Mouse (Mus musculus) forebrain, embryonic 15.5 days (tissue): Measurements from ENCODE around the gene Olfr201. TPM values are rescaled to one million over a fixed set of nuclear protein-coding genes. Genes with fewer than 3 reads are reported as not detected.
"Not testable (repeated sequence)": the region's sequence is repeated elsewhere in the genome, so short reads cannot be mapped to it uniquely, and the experiment has no call there.

Experiments
- ATAC-seq: fragments of 200-750 bp; cut with Nextera tagmentation; replicated peaks from 2 replicates; pipeline ENCODE4 v1.8.0; 2017; ENCODE audit warnings: mild to moderate bottlenecking, moderate TSS enrichment, moderate library complexity
- H3K27ac ChIP-seq: fragments of 300-500 bp; sonication (generic); replicated peaks from 2 replicates; pipeline ENCODE4 v1.5.1; 2015; ENCODE audit warnings: mild to moderate bottlenecking, inconsistent platforms
- H3K27me3 ChIP-seq: fragments of 300-500 bp; sonication (generic); 2 replicates; pipeline ENCODE4 v1.6.1; 2015; ENCODE audit warnings: inconsistent platforms
- H3K36me3 ChIP-seq: fragments of 300-500 bp; sonication (generic); 2 replicates; pipeline ENCODE4 v1.6.1; 2015; ENCODE audit warnings: mild to moderate bottlenecking, inconsistent platforms
- H3K4me1 ChIP-seq: fragments of 300-500 bp; sonication (generic); 2 replicates; pipeline ENCODE4 v1.6.1; 2015; ENCODE audit warnings: inconsistent platforms
- H3K4me2 ChIP-seq: fragments of 300-500 bp; sonication (generic); replicated peaks from 2 replicates; pipeline ENCODE4 v1.6.1; 2015; ENCODE audit warnings: mild to moderate bottlenecking, inconsistent platforms
- H3K4me3 ChIP-seq: fragments of 300-500 bp; sonication (generic); 2 replicates; pipeline ENCODE4 v1.5.1; 2015; ENCODE audit warnings: mild to moderate bottlenecking, inconsistent platforms
- H3K9ac ChIP-seq: fragments of 300-500 bp; sonication (generic); replicated peaks from 2 replicates; pipeline ENCODE4 v1.6.1; 2015; ENCODE audit warnings: mild to moderate bottlenecking, inconsistent platforms
- H3K9me3 ChIP-seq: fragments of 300-500 bp; sonication (generic); 2 replicates; pipeline ENCODE4 v1.6.1; 2016; ENCODE audit warnings: inconsistent platforms
- WGBS: fragments of 180-500 bp; shearing (Covaris S2); methylation state at CpG from one replicate; pipeline ENCODE4 v1.1.7; 2015; ENCODE audit warnings: mixed read lengths; 5-methylcytosine and 5-hydroxymethylcytosine counted together
- polyA plus RNA-seq: library from polyadenylated mRNA; unstranded; fragments of >200 nt; fragmentation: Nextera tagmentation; extraction: Ambion mirVana; gene quantifications from 2 replicates; pipeline ENCODE4 v1.2.1, GENCODE M21; 2015

Gene Olfr201
- not detected in 2 replicates for polyA plus RNA-seq

- not testable (repeated sequence) for H3K9me3 ChIP-seq, H3K4me3 ChIP-seq, H3K27ac ChIP-seq, H3K9ac ChIP-seq, H3K36me3 ChIP-seq, H3K27me3 ChIP-seq, ATAC-seq, H3K4me1 ChIP-seq, H3K4me2 ChIP-seq
- WGBS = 91% methylated on average over 4 of the region's 4 CpGs
Observed at GRCm38 (mm10) chr16:59272532-59272931, at the start of gene Olfr201. TSS of gene Olfr201 (minus strand) at chr16:59272632.

DNA sequence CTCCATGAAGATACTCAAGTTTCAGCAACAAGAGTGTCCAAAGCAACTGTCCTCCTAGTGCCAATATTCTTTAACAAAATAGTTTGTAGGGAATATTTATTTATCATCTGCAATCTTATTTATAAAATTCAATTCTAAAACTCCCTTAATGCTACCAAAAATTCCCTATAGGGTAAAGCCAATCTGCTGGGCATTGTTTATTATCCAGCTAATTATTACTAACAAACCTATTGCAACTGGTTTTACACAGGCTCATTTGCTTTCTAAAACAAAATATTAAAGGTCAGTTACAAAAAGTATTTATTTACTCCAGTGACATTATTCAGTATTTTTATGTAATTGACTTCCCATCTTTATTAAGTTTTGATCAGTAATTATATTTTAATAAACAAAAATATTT is 45.7 kb upstream of the Olfr201 start, which contains the start of gene Olfr204:
Gene Olfr204, minus strand, starts transcription at position 101 of the 400 bp plus-strand sequence.
- Histone ChIP-seq H3K4me3 (no peak within 1 kb of the TSS), H3K27me3 (no peaks in the 10 kb centered on the region), H3K27ac (no peak within 1 kb of the TSS), H3K9ac (no peak within 1 kb of the TSS), H3K9me3 (no peaks in the 10 kb centered on the region), H3K36me3 (no peaks in the 10 kb centered on the region), H3K4me1 (no peaks in the 10 kb centered on the region), H3K4me2 (no peak within 1 kb of the TSS)
- ATAC-seq = no peak

DNA sequence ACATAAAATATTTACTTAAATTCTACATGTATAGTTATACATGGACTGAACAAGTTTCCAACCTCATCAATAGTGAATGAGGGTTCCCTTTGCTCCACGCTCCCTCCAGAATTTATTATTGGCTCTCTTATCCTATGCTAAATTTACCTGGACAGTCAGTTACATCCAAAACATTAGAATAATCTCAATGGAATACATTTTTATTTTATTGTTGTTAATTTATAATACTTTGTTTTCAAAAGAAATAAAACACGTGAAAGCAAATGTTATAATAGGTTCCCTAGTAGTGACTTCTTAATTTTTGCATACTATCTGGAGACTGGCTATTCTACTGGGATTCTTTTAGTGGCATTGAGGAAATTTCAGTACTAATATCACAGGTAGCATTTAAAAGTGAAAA is 26.1 kb upstream of the Olfr201 start, which contains the start of gene Olfr203:
Gene Olfr203, plus strand, starts transcription at position 301 of the 400 bp plus-strand sequence.
- Histone ChIP-seq H3K4me2 (no peak within 1 kb of the TSS), H3K9ac (no peak within 1 kb of the TSS), H3K4me1 (no peaks in the 10 kb centered on the region), H3K9me3 (no peaks in the 10 kb centered on the region), H3K27ac (no peak within 1 kb of the TSS), H3K27me3 (no peaks in the 10 kb centered on the region), H3K36me3 (no peaks in the 10 kb centered on the region), H3K4me3 (no peak within 1 kb of the TSS)
- WGBS = 89% methylated on average over 2 of the region's 2 CpGs
- ATAC-seq = no peak

DNA sequence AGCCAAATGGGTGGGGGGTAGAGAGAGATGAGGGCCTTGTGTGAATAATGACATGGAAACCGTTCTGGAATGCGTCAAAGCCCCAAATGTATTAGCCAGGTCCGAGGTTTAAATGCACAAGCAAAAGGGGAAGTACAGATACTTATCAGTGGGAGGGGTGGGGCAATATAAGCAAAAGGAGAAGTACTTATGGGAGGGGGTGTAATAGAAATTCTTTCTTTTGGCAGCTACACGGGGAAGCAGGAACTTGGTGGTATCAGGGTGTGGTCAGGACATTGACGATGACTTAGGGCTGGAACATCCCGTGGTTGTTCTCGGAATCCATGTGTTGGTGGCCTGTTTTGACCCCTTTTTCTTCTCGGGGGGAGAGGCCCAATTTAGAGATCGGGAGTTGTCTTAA is 15.1 kb upstream of the Olfr201 start:
- WGBS = 87% methylated on average over 9 of the region's 9 CpGs
- not testable (repeated sequence) for ATAC-seq

GRCm38 (mm10) chr16:59286693-59287092 is 14.3 kb upstream of the Olfr201 start, which contains the start of gene Olfr202:
TSS of gene Olfr202 (minus strand) at chr16:59286793.
- Histone ChIP-seq H3K9ac (no peak within 1 kb of the TSS), H3K4me2 (no peak within 1 kb of the TSS), H3K27me3 (no peaks in the 10 kb centered on the region), H3K4me1 (no peaks in the 10 kb centered on the region), H3K36me3 (no peaks in the 10 kb centered on the region), H3K4me3 (no peak within 1 kb of the TSS), H3K9me3 (no peaks in the 10 kb centered on the region), H3K27ac (no peak within 1 kb of the TSS)
- WGBS = 88% methylated on average over 1 of the region's 1 CpGs
- ATAC-seq = no peak

More for the DNA sequence above, 15.1 kb upstream of the Olfr201 start:
- H3K36me3 ChIP-seq, H3K4me2 ChIP-seq, H3K4me3 ChIP-seq, H3K4me1 ChIP-seq, H3K9ac ChIP-seq, H3K27ac ChIP-seq, H3K9me3 ChIP-seq, H3K27me3 ChIP-seq: not testable (repeated sequence)

- no peak overlapping the region for H3K27ac ChIP-seq
- ATAC-seq = no peak
- no peak overlapping the region for H3K4me3 ChIP-seq
- 73% methylated on average over 1 of the region's 1 CpGs for WGBS
- H3K9me3 ChIP-seq = no peaks in the 10 kb centered on the region
- H3K36me3 ChIP-seq = no peaks in the 10 kb centered on the region
- no peaks in the 10 kb centered on the region for H3K4me1 ChIP-seq
- H3K9ac ChIP-seq = no peak overlapping the region
- H3K4me2 ChIP-seq = no peak overlapping the region
- H3K27me3 ChIP-seq = no peaks in the 10 kb centered on the region
Observed at GRCm38 (mm10) chr16:59283476-59283875, 11.0 kb upstream of the Olfr201 start.

DNA sequence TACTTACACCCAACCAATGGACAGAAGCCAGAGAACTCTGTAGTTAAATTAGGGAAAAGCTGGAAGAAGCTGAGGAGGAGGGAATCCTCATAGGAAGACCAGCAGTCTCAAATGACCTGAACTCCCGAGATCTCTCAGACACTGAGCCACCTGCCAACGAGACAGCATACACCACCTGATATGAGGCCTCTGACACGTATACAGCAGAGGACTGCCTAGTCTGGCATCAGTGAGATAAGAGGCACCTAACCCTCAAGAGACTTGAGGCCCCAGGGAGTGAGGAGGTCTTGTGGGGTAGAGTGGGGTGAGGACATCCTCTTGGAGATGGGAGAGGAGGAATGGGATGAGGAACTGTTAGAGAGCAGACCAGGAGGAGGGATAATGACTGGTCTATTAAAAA is 8.1 kb upstream of the Olfr201 start:
- Histone ChIP-seq H3K4me3 (no peak overlapping the region), H3K9ac (no peak overlapping the region), H3K36me3 (no peaks in the 10 kb centered on the region), H3K4me2 (no peak overlapping the region), H3K9me3 (no peaks in the 10 kb centered on the region), H3K4me1 (no peaks in the 10 kb centered on the region), H3K27ac (no peak overlapping the region), H3K27me3 (no peaks in the 10 kb centered on the region)
- 73% methylated on average over 3 of the region's 3 CpGs for WGBS
- ATAC-seq = no peak

GRCm38 (mm10) chr16:59269097-59269496 is 3.3 kb downstream of the Olfr201 start:
- not testable (repeated sequence) for H3K4me1 ChIP-seq, H3K27ac ChIP-seq, H3K36me3 ChIP-seq, H3K27me3 ChIP-seq, H3K4me2 ChIP-seq, H3K4me3 ChIP-seq, H3K9ac ChIP-seq, ATAC-seq, H3K9me3 ChIP-seq
- WGBS = 80% methylated on average over 4 of the region's 4 CpGs

DNA sequence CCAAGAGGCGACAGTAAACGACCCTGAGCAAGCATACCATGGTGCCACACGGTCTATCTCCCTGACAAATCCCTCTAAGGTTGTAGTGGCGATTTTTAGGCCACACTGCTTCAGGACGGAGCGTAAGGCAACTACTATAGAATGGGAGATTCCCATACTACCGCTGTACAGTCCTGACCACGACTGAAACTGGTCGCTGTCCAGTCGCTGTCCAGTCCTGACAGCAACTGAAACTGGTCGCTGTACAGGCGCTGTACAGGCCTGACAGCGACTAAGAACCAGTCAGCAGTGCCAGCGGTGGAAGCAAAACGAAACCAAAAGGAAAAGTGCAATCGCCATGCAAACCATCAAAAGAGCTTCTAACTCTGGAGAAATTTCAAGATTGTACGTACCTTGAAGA is 22.7 kb downstream of the Olfr201 start:
- Histone ChIP-seq H3K4me2 (no peak overlapping the region), H3K4me3 (no peak overlapping the region), H3K9me3 (no peaks in the 10 kb centered on the region), H3K36me3 (no peaks in the 10 kb centered on the region), H3K4me1 (no peaks in the 10 kb centered on the region), H3K27ac (no peak overlapping the region), H3K27me3 (no peaks in the 10 kb centered on the region), H3K9ac (no peak overlapping the region)
- WGBS = 88% methylated on average over 17 of the region's 17 CpGs
- ATAC-seq = no peak

- not testable (repeated sequence) for H3K4me1 ChIP-seq, ATAC-seq, H3K9ac ChIP-seq, H3K36me3 ChIP-seq, H3K4me2 ChIP-seq, H3K4me3 ChIP-seq, H3K27ac ChIP-seq, H3K9me3 ChIP-seq, H3K27me3 ChIP-seq
- 79% methylated on average over 1 of the region's 1 CpGs for WGBS
Observed at GRCm38 (mm10) chr16:59219667-59220066, 52.8 kb downstream of the Olfr201 start, which contains the start of gene Olfr199. TSS of gene Olfr199 (minus strand) at chr16:59219767.

DNA sequence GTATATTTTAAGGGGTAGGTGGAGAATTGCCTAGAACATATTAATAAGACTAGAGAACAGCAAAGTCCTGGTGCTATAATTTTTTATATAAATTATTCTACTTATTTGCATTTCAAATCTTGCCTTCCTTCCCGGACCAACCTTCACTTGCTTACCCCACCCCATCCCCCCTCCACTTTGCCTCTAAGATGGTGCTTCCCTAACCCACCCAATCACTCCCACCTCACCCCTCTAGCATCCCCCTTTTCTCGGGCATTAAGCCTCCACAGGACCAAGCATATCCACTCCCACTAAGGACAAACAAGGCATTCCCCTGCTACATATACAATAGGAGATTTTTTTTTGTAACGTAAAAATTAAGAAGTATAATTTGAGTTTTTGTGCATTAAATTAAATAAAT is 54.6 kb downstream of the Olfr201 start:
- not testable (repeated sequence) for H3K9ac ChIP-seq, ATAC-seq, H3K27me3 ChIP-seq, H3K4me1 ChIP-seq, H3K9me3 ChIP-seq, H3K4me3 ChIP-seq, H3K4me2 ChIP-seq, H3K27ac ChIP-seq, H3K36me3 ChIP-seq
- 73% methylated on average over 3 of the region's 3 CpGs for WGBS
